Mouse (Mus musculus) effector memory CD4-positive, alpha-beta T cell, adult 5 months (primary cell): Measurements from ENCODE around the gene Usp24. TPM values are rescaled to one million over a fixed set of nuclear protein-coding genes. Genes with fewer than 3 reads are reported as not detected.

Source experiments
- polyA plus RNA-seq: library from polyadenylated mRNA; unstranded; fragments of 100-300 nt; shearing (Covaris generic); gene quantifications from one replicate; pipeline ENCODE4 v1.2.1, GENCODE M21; 2017

Usp24 gene
- 20.2 TPM for polyA plus RNA-seq

GRCm38 (mm10) chr4:106315921-106316350 lies at the start of gene Usp24:
Gene Usp24, plus strand, starts transcription at chr4:106316213.

Other genes with a start within 250 kb of the Usp24 start
- gene Pcsk9, start 148.1 kb downstream of the Usp24 start, polyA plus RNA-seq: not detected
- gene Bsnd, start 176.1 kb downstream of the Usp24 start, polyA plus RNA-seq: not detected
- gene Dhcr24, start 244.8 kb downstream of the Usp24 start, polyA plus RNA-seq: 2.4 TPM